Mouse (Mus musculus): Measurements from ENCODE around the gene Cacng8.

Cacng8 gene

DNA sequence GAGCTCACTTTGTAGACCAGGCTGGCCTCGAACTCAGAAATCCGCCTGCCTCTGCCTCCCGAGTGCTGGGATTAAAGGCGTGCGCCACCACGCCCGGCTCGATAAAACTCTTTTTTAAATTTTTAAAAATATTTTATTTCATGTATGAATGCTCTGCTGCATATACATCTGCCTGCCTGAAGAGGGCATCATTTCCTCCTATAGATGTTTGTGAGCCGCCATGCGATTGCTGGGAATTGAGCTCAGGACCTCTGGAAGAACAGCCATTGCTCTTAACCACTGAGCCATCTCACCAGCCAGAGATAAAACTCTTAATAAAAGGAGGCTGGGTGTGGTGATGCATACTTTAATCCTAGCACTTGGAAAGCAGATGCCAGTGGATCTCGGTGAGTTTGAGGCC is 49.5 kb downstream of the Cacng8 start:
- no peak for DNase-seq

DNA sequence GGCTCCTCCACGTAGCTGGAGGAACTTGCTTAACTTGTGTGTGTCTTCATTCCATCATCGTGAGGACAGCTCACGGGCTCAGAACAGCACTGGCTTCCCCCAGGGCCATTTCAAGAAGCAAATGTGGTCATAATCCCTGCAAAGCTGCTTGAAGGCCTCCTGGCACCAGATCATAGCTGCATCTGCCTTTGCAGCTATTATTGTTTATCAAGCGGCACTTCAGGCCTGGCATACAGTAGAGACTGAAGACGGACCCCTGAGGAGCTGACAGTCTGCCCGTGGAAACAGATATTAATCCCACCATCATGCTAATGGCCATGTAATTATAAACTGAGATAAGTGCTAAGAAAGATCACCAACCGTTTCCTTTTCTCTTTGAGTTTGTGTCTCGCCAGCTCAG is 50.0 kb downstream of the Cacng8 start:
- DNase-seq: no peak

DNA sequence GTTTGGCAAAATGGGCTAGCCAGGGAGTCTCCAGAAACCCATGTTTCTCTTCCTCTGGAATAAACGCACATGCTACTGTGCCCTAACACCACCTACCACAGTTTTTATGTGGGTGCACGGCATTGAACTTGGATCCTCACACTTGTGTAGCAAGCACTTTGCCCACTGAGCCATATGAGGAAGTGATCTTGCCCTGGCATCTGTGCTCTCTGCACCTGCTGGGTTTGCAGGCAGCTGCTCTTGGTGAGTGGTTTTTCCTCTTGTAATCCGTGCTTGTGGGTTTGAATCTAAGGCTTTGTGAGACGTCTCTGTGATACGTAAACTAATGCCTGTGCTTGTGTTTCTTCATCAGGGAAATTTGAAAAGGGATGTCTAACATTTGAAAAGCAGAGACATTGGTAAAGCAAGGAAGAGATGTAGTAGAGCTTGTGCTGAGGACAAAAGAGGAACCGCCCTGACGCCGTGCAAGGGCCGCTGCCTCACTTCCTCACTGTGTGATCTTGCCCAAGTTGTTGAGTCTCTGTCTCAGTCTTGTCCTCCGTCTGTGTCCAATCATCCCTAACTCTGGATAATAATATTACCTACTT is 52.1 kb downstream of the Cacng8 start:
- no peak for DNase-seq

DNA sequence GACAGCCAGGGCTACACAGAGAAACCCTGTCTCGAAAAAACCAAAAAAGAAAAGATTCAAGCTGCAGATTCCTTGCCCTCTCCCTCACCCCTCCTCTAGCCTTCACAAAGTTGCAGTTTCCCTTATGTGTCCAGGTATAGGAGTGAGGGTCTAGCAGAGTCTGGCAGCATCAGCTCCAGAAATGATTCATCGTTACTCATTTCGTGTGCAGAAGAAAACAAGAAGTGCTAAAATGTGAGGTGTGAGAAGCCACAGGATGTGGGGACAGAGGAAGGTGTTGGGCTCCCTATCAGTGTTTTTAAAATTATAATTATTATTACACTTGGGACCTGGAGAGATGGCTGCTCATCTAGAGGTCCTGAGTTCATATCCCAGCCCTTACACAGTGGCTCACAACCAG is 54.2 kb downstream of the Cacng8 start:
- DNase-seq: no peak

DNA sequence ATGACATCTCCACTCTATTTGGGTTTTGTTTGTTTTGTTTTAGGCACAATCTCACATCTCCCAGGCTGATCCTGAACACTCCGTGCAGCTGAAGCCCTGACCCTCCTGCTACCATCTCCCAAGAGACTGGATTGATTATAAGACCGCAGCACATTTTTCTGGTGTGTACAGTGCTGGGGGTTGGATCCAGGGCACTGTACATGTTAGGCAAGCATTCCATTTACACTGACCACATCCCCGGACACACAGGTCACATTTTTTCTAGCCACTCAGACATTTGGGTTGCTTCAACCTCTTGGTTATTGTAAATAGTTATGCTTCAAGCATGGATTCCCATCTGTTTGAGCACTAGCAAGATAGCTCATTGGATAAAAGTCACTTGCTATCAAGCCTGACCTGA is 56.1 kb downstream of the Cacng8 start:
- no peak for DNase-seq

DNA sequence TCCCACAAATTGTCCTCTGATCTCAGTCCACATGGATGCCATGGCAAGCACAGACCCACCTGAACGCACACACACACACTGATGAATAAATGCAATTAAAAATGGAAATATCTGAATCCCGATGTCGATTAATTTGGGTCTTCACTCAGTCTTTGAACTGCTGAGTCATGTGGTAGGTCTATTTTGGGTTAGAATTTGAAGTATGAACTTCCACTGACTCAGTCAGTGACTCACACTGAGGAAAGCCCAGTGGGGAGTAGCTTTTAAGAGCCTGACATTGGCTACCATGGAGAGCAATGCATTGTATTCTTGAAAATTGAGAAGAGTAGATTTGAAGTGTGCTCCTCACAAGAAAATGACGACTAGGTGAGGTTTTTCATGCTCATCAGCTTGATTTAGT is 56.5 kb downstream of the Cacng8 start:
- DNase-seq: no peak

DNA sequence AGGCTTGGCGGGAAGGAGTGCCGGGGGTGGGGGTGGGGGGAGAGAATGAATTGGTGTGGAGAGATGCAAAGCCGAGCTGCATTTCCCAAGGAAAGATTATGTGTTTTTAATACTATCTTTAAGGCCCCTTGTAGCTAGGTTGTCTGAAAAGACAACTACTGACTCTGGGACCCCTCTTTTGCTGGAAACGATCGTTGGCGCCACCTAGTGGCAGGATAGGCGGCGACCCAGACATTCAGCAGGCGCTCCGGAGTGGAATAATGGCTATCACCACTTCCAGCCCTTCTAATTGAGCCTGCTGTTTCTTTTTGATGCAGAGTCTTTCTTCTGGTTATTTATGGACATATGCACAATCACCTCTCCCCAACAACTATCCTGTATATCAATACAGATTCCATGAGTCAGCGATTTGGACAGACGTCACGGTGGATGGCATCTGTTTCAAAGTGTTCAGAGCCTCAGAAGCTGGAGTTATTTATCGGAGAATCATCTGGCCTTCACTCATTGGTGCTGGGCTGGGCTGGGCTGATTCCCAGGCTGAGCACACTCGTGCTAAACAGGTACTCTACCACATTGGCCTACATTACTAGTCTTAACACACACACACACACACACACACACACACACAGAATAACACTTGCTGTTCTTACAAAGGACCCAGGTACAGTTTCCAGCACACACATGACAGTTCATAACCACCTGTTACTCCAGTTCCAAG is 58.4 kb downstream of the Cacng8 start:
- peak; percentile 33 for DNase-seq

DNA sequence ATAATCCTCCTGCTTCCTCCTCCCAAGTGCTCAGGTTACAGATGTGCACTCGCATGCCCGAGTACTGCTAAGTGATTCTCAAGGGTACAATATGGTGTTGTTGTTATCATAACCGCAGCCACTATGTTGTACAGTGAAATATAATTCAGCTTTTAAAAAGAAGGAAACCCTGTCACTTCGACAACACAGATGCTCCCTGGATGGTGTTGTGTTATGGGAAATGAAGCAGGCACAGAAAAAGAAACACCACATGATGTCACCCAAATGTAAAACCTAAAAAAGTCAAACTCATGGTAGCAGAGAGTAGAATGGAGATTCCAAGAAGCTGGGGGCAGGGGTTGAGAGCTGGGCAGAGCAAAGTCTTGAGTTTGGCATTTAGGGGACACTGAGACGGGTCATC is 60.2 kb downstream of the Cacng8 start:
- no peak for DNase-seq

DNA sequence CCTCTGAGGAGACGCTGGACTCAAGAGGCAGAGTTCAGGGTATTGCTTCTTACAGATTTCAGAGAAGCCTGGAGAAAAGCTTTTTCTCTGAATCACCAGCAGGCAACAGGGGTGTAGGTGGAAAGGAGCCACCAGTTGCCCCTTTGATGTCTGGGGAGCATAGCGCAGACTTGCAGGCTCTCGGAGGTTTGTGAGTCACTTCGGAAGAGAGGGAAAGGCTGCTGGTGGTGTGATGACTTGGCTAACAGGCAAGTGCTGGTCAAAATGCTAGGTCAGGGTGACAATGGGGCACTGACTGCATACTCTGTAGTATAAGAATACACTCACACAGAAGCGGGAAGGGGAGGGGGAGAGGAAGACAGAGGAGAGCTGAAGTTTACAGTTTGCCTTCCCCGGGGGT is 60.7 kb downstream of the Cacng8 start:
- no peak for DNase-seq

DNA sequence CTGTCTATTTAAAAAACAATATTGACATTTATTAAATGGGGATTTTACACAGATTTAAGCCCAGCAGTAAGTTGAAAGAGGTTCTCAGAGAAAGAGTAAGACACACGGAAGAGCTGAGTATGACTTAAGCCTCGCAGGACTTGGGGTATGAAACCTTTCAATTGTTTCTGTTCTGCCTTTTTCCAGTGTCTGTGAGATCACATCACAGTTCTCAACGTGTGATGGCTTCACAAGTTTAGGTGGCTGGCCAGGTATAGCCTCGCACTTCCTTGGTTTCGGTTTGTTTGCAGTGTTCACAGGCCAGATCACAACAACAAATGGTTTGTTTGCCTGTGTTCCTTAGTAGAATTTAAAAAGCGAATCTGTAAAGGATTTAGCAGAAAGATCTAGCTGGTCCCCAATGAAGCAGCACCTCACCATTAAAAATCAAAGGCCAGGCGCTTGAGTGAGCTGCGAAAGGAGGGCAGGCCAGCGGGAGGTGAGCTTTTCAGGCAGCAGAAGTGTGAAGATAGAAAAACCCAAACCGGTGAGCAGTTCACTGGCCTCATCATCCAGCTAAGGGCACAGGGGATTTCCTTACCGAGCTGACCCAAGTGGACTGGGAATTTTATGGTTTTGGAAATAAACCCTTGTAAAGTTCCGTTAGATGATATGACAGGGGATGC is 62.5 kb downstream of the Cacng8 start:
- no peak for DNase-seq

DNA sequence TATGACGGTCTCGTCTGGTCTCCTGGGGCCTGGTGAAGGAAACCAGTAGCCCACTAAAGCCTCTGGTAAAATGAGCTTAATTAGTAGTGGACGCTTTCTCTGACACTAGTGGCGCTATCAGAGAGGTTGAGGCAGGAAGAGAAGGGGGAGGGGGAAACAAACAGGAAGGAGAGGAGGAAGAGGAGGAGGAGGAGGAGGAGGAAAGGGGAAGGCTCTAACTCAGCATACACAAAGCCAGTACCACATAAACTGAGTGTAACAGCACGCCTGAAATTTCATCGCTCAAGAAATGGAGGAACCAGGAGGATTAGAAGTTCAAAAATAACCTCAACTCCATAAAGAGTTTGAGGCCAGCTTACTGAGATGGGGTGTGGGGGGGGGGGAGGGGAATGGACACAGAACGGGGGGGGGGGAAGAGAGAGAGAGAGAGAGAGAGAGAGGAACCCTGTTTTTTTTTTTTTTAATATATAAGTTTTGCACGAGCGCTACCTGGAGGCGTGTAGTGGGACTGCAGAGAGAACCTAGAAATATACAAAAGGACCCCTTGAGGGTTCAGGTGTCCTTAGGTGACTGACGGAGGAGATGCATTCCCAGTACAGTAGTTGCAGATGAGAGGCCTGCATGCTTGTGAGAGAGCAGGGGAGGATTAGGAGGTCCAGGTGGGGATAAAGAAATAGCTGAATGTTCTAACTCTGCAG is 63.2 kb downstream of the Cacng8 start:
- no peak for DNase-seq

DNA sequence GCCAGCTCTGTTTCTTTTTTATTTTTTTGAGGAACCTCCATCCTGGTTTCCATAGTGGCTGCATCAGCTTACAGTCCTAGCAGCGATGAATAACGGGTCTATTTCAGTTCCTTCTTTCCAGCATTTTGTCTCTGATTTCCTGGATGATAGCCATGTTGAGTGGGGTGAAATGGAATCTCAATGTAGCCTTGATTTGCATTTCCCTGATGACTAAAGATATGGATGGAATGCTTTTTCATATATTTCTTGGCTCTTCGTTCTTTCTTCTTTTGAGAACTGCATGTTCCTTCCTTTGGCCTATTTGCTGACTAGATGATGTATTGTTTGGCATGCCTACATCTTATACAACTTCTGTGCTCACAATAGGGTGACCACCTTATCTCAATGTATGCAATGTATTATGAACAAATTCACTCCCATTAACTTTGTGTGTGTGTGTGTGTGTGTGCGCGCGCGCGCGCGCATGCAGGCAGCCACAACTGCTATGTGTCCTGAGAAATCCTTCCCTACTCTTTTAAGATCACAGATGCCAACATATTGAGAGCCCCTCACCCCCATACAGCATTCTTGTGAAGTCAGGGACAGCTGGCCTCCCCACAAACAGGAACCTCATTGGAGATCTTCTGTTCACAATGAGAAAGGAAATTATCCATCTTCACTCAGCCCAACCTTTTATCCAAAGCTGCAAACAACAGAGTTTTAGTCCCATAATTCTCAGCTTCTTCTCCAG is 66.8 kb downstream of the Cacng8 start:
- no peak for DNase-seq

DNA sequence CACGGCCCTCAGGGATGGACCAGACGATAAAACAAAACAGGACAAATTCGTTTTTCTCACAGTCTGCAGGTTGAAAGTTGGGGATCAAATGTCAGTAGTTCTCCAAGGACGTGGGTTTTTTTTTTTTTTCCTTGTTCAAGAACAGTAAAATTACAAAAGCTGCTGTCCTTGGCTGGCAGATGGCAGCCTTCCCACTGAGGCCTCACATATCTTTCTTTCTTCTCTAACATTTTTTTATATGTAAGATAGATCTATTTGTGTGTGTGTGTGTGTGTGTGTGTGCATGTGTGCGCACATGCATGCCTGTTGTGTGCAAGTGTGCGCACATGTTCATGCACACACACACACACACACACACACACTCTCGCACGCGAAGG is 67.3 kb downstream of the Cacng8 start:
- no peak for DNase-seq

DNA sequence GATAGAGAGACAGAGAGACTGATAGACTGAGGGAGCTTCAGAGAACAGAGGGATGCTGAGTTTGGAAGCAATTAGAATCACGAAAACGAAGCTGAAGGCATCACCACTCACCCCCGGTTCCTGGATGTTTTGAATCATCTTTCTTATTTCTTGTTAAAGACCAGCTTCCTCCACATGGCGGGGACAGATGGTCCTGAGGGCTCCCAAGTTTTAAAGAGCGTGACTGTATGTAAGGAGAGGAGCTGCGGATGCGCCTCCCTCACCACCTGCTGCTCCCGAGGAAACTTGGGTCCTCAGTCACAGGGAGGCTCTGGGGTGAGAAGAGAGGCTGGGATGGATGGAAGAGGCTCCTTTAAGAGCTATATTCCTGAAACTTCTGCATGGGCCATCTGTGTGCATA is 69.8 kb downstream of the Cacng8 start:
- DNase-seq: no peak

DNA sequence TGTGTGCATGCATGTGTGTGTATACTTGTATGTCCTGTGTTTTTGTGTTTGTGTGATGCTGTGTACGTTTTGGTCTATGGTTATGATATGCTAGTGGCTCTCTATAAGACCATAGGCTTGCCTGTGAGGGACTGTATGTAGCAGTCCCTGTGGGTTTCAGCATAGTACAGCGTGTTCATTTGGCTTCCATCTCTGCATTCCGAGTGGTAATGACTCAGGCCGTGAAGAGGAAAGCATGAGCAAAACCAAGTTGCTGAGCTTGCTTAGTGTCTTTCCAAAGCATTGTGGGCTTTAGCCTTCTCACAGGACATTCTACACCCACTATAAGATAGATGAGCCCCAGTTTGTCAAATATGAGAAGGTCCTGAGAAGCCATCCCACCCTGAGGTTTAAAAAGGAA is 72.8 kb downstream of the Cacng8 start:
- no peak for DNase-seq
